Mouse (Mus musculus) cerebellum, adult 2 months (tissue): Measurements from ENCODE around the gene Zbtb48.

ENCODE experiments used
- CTCF ChIP-seq: fragments of 200-500 bp; IDR thresholded peaks from 2 replicates; pipeline ENCODE4 v1.5.1; 2011; ENCODE audit warnings: low read depth, mild to moderate bottlenecking, control low read depth, low read length, moderate library complexity, borderline replicate concordance; ENCODE audit not compliant: insufficient read depth
- POLR2A ChIP-seq: fragments of 200-500 bp; IDR thresholded peaks from 2 replicates; pipeline ENCODE4 v1.6.1; 2011; ENCODE audit warnings: low read length, control low read depth, borderline replicate concordance; ENCODE audit not compliant: insufficient read depth

DNA sequence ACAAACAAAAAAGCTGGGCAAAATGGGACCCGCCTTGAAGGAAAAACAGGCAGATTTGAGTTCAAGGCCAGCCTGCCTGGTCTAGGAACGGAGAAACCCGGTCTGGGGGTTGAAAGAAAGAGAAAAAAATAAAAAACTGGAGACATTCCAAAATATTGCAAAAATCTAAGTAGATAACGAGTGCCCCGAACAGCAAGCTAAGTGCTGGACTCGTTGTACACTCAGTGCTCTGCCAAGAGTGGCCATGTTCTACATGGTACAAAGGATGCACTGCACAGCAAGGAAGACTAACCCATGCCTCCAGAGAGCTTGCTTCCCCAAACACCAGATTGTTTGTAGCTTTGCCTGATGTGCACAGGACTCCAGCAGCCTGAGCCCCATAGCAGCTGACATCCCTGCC lies 34.4 kb downstream of the Zbtb48 start:
- TF ChIP-seq CTCF (no peak), POLR2A (no peak)
